Mouse (Mus musculus): ENCODE measurements at regions not wholly inside any gene's neighbourhood (a gene's known extent, or its start where the extent isn't known, plus 50 kb on each side); places are given as distances from the start of the nearest gene placed in this dataset.

DNA sequence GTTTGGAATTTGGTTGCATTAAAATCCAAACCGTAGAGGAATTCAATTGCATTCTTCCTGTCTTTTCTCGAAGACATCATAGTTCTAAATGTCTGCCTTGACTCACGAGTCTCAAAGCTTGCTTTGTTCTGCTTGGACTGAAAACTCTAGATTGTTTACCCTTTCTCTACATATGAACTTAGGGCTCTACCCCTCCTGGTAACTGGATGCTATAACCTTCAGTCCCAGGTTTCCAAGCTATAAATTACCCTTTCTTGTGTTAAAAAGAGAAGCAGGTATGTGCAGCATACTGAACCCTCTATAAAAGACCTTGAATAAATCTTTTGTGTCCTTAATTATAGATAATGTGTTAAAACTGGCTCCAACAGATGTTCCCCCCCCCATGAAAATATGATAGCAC lies 243.7 kb upstream of the Cxadr start:
- H3K27ac ChIP-seq (replicated peaks): no peak overlapping the region
- DNase-seq (ENCODE audit: low spot score): no peak
- no peaks in the 10 kb centered on the region for H3K27me3 ChIP-seq (ENCODE audit: low read depth, poor library complexity, severe bottlenecking)
- WGBS: 85% methylated on average over 3 of the region's 3 CpGs
- no peaks in the 10 kb centered on the region for H3K4me1 ChIP-seq
- H3K36me3 ChIP-seq: no peaks in the 10 kb centered on the region
- H3K4me3 ChIP-seq: no peak overlapping the region
- no peaks in the 10 kb centered on the region for H3K9me3 ChIP-seq (replicated peaks)

- Histone ChIP-seq H3K36me3 (no peaks in the 10 kb centered on the region), H3K4me3 (no peak overlapping the region), H3K27me3 (ENCODE audit: low read depth, poor library complexity, severe bottlenecking) (no peaks in the 10 kb centered on the region), H3K4me1 (no peaks in the 10 kb centered on the region), H3K9me3 (replicated peaks) (no peaks in the 10 kb centered on the region), H3K27ac (replicated peaks) (no peak overlapping the region)
- WGBS: 56% methylated on average over 7 of the region's 7 CpGs
- DNase-seq (ENCODE audit: low spot score): no peak
These were observed 249.2 kb upstream of the Cxadr start for GRCm38 (mm10) chr16:78052133-78052532.

DNA sequence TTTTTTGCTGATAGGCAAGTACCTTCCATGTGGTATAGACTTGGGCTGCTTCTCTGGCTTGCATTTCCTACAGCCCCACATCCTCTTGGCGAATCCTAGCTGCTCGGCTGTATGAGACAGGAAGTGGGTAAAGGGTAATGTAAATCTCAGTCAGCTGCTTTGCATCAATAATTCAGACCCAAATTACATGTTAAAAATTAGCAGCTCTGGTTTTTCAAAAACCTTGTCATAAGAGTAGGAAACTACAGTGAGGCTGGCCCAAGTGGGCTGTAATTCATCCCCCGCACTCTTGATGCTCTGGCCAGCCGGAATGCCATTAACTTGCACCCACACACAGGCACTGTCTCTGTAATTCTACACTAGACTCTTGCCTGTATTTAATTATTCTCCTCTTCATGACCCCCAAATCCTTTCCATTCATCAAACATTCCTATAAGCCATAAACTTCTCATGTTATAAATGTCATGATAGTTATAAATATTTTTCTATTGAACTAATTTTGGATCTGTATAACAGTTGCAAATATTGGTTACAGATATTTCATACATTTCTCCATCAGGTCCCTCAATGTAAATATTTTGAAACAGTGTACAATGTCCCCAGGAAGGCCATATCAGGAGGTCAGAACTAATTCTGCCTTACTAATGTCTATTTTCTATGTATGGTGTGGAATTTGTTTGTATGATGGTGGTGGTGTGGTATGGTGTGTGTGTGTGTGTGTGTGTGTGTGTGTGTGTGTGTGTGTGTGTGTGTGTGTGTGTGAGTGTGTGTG lies 261.0 kb upstream of the Cxadr start:
- no peaks in the 10 kb centered on the region for H3K9me3 ChIP-seq (replicated peaks)

DNA sequence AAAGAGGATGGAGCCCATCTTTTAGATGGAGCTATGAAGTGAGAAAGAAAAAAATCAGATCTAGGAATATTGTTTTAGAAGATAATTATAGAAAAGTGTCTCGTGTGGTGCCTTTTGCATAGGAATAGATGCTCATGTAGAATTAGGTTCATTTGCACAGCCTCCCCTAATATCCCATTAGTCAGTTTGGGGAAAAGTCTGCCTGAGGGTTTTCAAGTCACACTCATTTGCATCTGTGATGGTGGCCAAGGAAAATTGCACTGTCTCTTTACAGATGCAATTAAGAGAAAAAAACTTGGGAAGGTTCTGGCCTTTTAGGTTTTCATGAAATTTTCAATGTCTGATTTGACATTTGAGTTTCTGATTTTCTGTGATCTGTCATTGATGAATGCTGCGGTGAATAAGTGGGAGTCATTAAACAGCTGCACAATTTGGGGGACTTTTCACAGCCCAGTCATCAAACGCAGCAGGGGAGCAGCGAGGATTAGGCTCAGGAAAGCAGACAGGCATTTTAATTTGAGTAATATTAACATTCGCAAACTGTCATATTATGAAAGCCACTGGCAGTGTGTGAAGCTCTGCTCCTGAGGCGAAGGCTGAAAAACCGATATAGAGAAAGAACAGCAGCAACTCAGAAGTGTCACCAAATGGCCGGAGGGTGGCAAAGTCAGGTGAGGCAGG lies 281.5 kb upstream of the Cxadr start:
- H3K4me1 ChIP-seq: no peaks in the 10 kb centered on the region
- H3K4me3 ChIP-seq: no peak overlapping the region
- no peak for DNase-seq (ENCODE audit: low spot score)
- WGBS: 79% methylated on average over 8 of the region's 8 CpGs
- no peak overlapping the region for H3K27ac ChIP-seq (replicated peaks)
- H3K27me3 ChIP-seq (ENCODE audit: low read depth, poor library complexity, severe bottlenecking): no peaks in the 10 kb centered on the region
- H3K9me3 ChIP-seq (replicated peaks): no peaks in the 10 kb centered on the region
- no peaks in the 10 kb centered on the region for H3K36me3 ChIP-seq

More for the DNA sequence above, 261.0 kb upstream of the Cxadr start:
- Histone ChIP-seq H3K27me3 (ENCODE audit: low read depth, poor library complexity, severe bottlenecking) (no peaks in the 10 kb centered on the region), H3K36me3 (no peaks in the 10 kb centered on the region), H3K4me3 (no peak overlapping the region), H3K27ac (replicated peaks) (no peak overlapping the region), H3K4me1 (no peaks in the 10 kb centered on the region)
- 89% methylated on average over 4 of the region's 4 CpGs for WGBS
- no peak for DNase-seq (ENCODE audit: low spot score)

DNA sequence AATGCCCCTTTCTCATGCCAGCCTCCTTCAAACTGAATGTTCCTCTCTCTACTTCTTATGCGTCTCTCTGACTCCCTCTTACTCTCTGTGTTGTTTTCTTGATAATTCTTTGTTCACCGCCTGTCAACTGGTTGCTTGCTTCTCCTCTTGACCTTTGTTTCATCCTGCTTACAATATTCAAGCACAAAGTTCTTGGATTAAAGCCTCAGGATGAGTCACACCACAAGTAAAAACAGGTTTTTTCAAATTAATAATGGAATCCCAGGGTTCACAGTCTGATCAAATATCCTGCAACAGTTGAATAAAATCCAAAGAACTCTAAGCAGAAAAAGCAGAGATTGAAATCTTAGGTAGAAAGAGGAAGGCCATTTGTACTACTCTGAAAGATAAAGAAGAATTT lies 285.9 kb upstream of the Cxadr start:
- Histone ChIP-seq H3K27ac (replicated peaks) (no peak overlapping the region), H3K4me1 (no peaks in the 10 kb centered on the region), H3K36me3 (no peaks in the 10 kb centered on the region), H3K4me3 (no peak overlapping the region), H3K27me3 (ENCODE audit: low read depth, poor library complexity, severe bottlenecking) (no peaks in the 10 kb centered on the region), H3K9me3 (replicated peaks) (no peaks in the 10 kb centered on the region)
- DNase-seq (ENCODE audit: low spot score): no peak
- WGBS: 80% methylated on average over 2 of the region's 2 CpGs

- Histone ChIP-seq H3K36me3 (no peaks in the 10 kb centered on the region), H3K4me3 (no peak overlapping the region), H3K9me3 (replicated peaks) (no peaks in the 10 kb centered on the region), H3K4me1 (no peaks in the 10 kb centered on the region), H3K27me3 (ENCODE audit: low read depth, poor library complexity, severe bottlenecking) (no peaks in the 10 kb centered on the region), H3K27ac (replicated peaks) (no peak overlapping the region)
- WGBS: 80% methylated on average over 5 of the region's 5 CpGs
- DNase-seq (ENCODE audit: low spot score): no peak
These were observed 288.1 kb upstream of the Cxadr start for GRCm38 (mm10) chr16:78013049-78013819.

- Histone ChIP-seq H3K4me3 (no peak overlapping the region), H3K27me3 (ENCODE audit: low read depth, poor library complexity, severe bottlenecking) (no peaks in the 10 kb centered on the region), H3K27ac (replicated peaks) (no peak overlapping the region), H3K4me1 (no peaks in the 10 kb centered on the region), H3K36me3 (no peaks in the 10 kb centered on the region), H3K9me3 (replicated peaks) (no peaks in the 10 kb centered on the region)
- DNase-seq (ENCODE audit: low spot score): no peak
- WGBS: 86% methylated on average over 5 of the region's 5 CpGs
These were observed 297.3 kb upstream of the Cxadr start for GRCm38 (mm10) chr16:78004016-78004415.

- 91% methylated on average over 4 of the region's 4 CpGs for WGBS
- no peaks in the 10 kb centered on the region for H3K27me3 ChIP-seq (ENCODE audit: low read depth, poor library complexity, severe bottlenecking)
- H3K4me3 ChIP-seq: no peak overlapping the region
- no peaks in the 10 kb centered on the region for H3K36me3 ChIP-seq
- no peak for DNase-seq (ENCODE audit: low spot score)
- H3K4me1 ChIP-seq: no peaks in the 10 kb centered on the region
- H3K27ac ChIP-seq (replicated peaks): no peak overlapping the region
- peaks cover 6% of the 10 kb centered on the region; the same call in 1 of the 2 replicates for H3K9me3 ChIP-seq (replicated peaks)
These were observed 308.3 kb upstream of the Cxadr start for GRCm38 (mm10) chr16:77992986-77993385.

DNA sequence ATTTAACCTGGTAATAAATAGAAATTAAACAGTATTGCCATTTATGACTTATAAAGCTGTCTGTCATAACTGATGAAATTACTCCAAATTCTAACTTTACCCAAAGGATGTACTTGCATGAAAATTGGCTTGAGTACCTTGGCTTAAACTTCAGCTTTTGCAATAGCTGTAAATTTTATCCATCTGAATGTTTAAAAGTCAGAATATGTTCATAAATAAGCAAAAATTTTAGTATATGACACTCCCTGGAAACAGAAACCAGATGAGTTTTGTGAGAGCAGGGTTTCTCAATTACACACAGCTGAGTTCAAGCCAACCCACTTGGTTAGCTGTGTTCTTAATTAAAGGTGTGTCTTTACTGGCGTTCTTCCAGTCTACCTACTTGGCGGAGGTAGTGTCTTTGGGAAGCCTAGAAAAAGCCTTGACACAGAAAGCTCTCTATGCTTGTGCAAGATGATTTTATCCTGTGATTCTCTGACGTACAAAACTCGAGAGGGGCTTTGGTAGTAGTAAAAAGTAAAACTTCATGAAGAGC lies 311.4 kb upstream of the Cxadr start:
- no peak overlapping the region for H3K27ac ChIP-seq (replicated peaks)
- H3K36me3 ChIP-seq: no peaks in the 10 kb centered on the region
- H3K4me1 ChIP-seq: no peaks in the 10 kb centered on the region
- no peak for DNase-seq (ENCODE audit: low spot score)
- WGBS: 90% methylated on average over 4 of the region's 4 CpGs
- peaks cover 6% of the 10 kb centered on the region; the same call in 1 of the 2 replicates for H3K9me3 ChIP-seq (replicated peaks)
- no peaks in the 10 kb centered on the region for H3K27me3 ChIP-seq (ENCODE audit: low read depth, poor library complexity, severe bottlenecking)
- no peak overlapping the region for H3K4me3 ChIP-seq

DNA sequence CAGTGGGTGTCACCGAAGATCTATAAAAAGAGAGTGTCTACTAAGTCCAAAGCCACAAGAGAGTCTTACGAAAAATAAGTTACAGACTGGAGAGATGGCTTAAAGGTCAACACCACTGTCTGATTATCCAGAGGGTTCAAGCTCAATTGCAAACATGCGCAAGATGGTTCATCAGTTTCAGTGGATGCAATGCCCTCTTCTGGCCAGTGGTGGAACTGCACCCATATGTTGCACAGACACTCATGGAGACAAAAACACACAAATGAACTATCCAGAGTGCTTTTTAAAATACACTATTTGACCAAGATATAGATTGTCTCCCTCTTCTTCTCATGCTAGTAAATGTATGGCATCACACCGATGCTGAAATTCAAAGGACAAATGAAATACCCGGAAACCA lies 312.1 kb upstream of the Cxadr start:
- DNase-seq (ENCODE audit: low spot score): peak; percentile 16
- H3K4me3 ChIP-seq: no peak overlapping the region
- peaks cover 6% of the 10 kb centered on the region; the same call in 1 of the 2 replicates for H3K9me3 ChIP-seq (replicated peaks)
- no peaks in the 10 kb centered on the region for H3K27me3 ChIP-seq (ENCODE audit: low read depth, poor library complexity, severe bottlenecking)
- H3K4me1 ChIP-seq: no peaks in the 10 kb centered on the region
- H3K27ac ChIP-seq (replicated peaks): no peak overlapping the region
- H3K36me3 ChIP-seq: no peaks in the 10 kb centered on the region
- 94% methylated on average over 5 of the region's 5 CpGs for WGBS

DNA sequence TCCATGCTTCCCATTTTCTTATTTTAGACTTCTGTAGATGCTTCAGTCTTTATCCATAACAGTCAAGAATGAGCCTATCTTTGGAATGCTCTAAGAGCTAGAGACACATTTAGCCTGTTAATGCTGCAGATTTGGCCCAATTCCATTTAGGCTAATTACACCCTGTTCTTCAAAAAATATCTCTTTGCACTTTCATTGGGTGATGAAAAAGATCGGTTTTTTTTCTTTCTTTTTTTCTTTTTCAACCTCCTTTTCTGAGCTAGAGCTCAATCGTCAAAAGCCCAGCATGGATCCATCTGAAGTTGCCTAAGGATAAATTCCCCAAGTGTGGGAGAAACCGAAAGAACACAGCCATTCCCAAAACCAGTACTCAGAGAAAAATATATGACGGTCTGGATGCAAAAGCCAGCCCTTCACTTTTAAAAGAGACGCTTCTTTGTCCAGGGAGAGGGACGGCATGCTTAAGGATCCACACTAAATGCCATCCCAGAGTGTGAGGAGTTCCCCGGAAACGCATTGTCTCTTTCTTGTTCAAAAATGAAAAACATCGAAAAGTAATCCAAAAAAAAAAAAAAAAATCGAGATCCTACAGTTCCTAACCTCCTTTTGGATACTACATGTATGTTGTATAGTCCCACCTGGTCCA lies 314.3 kb upstream of the Cxadr start:
- no peak overlapping the region for H3K27ac ChIP-seq (replicated peaks)
- no peaks in the 10 kb centered on the region for H3K27me3 ChIP-seq (ENCODE audit: low read depth, poor library complexity, severe bottlenecking)
- WGBS: 63% methylated on average over 10 of the region's 10 CpGs

DNA sequence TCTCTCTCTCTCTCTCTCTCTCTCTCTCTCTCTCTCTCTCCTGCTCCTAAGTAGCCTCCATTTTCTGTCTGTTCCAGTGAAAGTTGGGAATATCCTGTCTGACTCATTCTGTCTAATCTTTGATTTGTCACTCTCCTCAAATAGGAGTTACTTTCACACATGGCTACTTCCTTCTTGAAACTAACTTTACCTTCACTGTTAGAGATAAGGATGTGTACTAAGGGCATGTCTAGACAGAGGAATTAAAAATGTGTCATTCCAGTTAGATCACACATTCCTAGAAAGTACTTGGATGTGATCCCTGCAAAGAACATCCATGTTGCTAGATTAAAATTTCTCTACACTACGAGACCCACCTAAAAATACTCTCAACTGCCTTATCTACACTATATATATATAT lies 346.9 kb upstream of the Gm11146 start:
- Histone ChIP-seq H3K9me3 (replicated peaks) (no peaks in the 10 kb centered on the region), H3K4me1 (no peaks in the 10 kb centered on the region)
- WGBS: 92% methylated on average over 1 of the region's 1 CpGs

More for the DNA sequence above, 314.3 kb upstream of the Cxadr start:
- H3K9me3 ChIP-seq (replicated peaks): peaks cover 6% of the 10 kb centered on the region; the same call in 1 of the 2 replicates
- H3K36me3 ChIP-seq: no peaks in the 10 kb centered on the region
- no peak for DNase-seq (ENCODE audit: low spot score)
- no peaks in the 10 kb centered on the region for H3K4me1 ChIP-seq
- H3K4me3 ChIP-seq: no peak overlapping the region

More for the DNA sequence above, 346.9 kb upstream of the Gm11146 start:
- DNase-seq (ENCODE audit: low spot score): no peak
- Histone ChIP-seq H3K36me3 (no peaks in the 10 kb centered on the region), H3K4me3 (no peak overlapping the region), H3K27me3 (ENCODE audit: low read depth, poor library complexity, severe bottlenecking) (no peaks in the 10 kb centered on the region), H3K27ac (replicated peaks) (no peak overlapping the region)

Data from midbrain, embryonic 10.5 days (tissue).